Comparison of ENCODE assay signal across 14 mouse cellular contexts in the genomic region with DNA sequence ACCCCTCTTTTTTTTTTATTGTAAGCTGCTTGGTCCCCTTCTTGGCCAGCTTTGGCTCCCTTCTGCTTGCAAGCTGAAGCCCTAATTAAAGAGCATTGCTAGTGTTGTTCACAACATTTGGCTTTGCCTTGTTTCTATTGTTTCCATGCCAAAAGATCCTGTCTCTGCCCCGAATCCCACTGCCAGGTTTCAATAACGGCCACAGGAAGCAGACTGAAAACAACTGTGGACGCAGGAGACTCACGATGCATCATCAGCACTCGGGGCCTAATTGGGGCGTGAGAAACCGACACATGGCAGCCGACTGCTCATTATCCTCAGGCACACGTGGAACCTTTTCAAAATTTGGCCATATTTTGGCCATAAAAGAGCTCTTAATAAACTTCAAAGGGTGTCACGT. TPM values are rescaled to one million over a fixed set of nuclear protein-coding genes. Genes with fewer than 3 reads are reported as not detected.
DNase-seq lines count a peak whose midpoint lies in the region; ATAC-seq lines count a peak whose summit lies in the region.
"Had no signal": no experiment of that assay in that cellular context is flagged by ENCODE, and none has a peak within 500 bp of the region (broad histone marks: within the 10 kb centered on the region; RNA-seq: fewer than 3 reads in every experiment).

No protein-coding gene starts in this region.

- no peak overlapping the region for H3K9ac ChIP-seq in hindbrain, embryonic 13.5 days
- no peak overlapping the region for H3K9ac ChIP-seq in hindbrain, embryonic 12.5 days
- no peak overlapping the region for H3K9ac ChIP-seq in neural tube, embryonic 15.5 days (replicated peaks)
- H3K9ac ChIP-seq: embryonic facial prominence, embryonic 15.5 days; heart, embryonic 13.5 days; liver, embryonic 13.5 days had no signal

- 0 out of 2 replicates have a peak, but pooled peaks cover 5% of the 10 kb centered on the region for H3K9me3 ChIP-seq in hindbrain, embryonic 13.5 days
- peaks cover 9% of the 10 kb centered on the region; the same call in 1 of the 2 replicates for H3K9me3 ChIP-seq in hindbrain, embryonic 12.5 days (replicated peaks)
- H3K9me3 ChIP-seq in neural tube, embryonic 15.5 days (replicated peaks): 0 out of 2 replicates have a peak, but pooled peaks cover 2% of the 10 kb centered on the region
- H3K9me3 ChIP-seq: embryonic facial prominence, embryonic 15.5 days; liver, embryonic 13.5 days had no signal

- peak overlapping the region; percentile 48; the same call in 1 of the 2 replicates for H3K27ac ChIP-seq in hindbrain, embryonic 13.5 days
- H3K27ac ChIP-seq in hindbrain, embryonic 12.5 days: no peak overlapping the region
- H3K27ac ChIP-seq in neural tube, embryonic 15.5 days (replicated peaks): no peak overlapping the region
- H3K27ac ChIP-seq: embryonic facial prominence, embryonic 15.5 days; gastrocnemius, adult 2 months; heart, embryonic 13.5 days; liver, embryonic 13.5 days had no signal

- H3K4me2 ChIP-seq in hindbrain, embryonic 13.5 days: no peak overlapping the region
- no peak overlapping the region for H3K4me2 ChIP-seq in hindbrain, embryonic 12.5 days (replicated peaks)
- H3K4me2 ChIP-seq in neural tube, embryonic 15.5 days: no peak overlapping the region
- H3K4me2 ChIP-seq: embryonic facial prominence, embryonic 15.5 days; heart, embryonic 13.5 days; liver, embryonic 13.5 days had no signal

- no peak overlapping the region for H3K4me3 ChIP-seq in hindbrain, embryonic 13.5 days
- no peak overlapping the region for H3K4me3 ChIP-seq in hindbrain, embryonic 12.5 days
- no peak overlapping the region for H3K4me3 ChIP-seq in neural tube, embryonic 15.5 days (replicated peaks)
- H3K4me3 ChIP-seq: embryonic facial prominence, embryonic 15.5 days; gastrocnemius, adult 2 months; heart, embryonic 13.5 days; liver, embryonic 13.5 days had no signal

- H3K4me1 ChIP-seq in hindbrain, embryonic 13.5 days (replicated peaks): peaks cover 35% of the 10 kb centered on the region
- peaks cover 26% of the 10 kb centered on the region for H3K4me1 ChIP-seq in hindbrain, embryonic 12.5 days
- H3K4me1 ChIP-seq in neural tube, embryonic 15.5 days: peaks cover 30% of the 10 kb centered on the region
- H3K4me1 ChIP-seq: embryonic facial prominence, embryonic 15.5 days; heart, embryonic 13.5 days; liver, embryonic 13.5 days had no signal

- WGBS in hindbrain, embryonic 13.5 days: 32% methylated on average over 10 of the region's 10 CpGs
- WGBS in hindbrain, embryonic 12.5 days: 41% methylated on average over 10 of the region's 10 CpGs
- WGBS in neural tube, embryonic 15.5 days: 27% methylated on average over 10 of the region's 10 CpGs

- DNase-seq in right cerebral cortex, postnatal 10 days (ENCODE audit: low spot score in 2 of 2): peak; percentile 69 to 72
- DNase-seq in right cerebral cortex, postnatal 25 days: no peak
- DNase-seq in layer of hippocampus, adult 9-11 months: peak; percentile 58
- DNase-seq in retina, postnatal 1 day: peak; percentile 93
- DNase-seq in heart, postnatal 36 days: no peak
- DNase-seq: gastrocnemius, adult 2 months; liver, embryonic 13.5 days; thymus, postnatal 4 days had no signal

- no peak for ATAC-seq in hindbrain, embryonic 13.5 days (ENCODE audit: low FRiP score)
- ATAC-seq in hindbrain, embryonic 12.5 days (ENCODE audit: low FRiP score): no peak
- ATAC-seq in neural tube, embryonic 15.5 days (ENCODE audit: low FRiP score): no peak
- ATAC-seq: intestine, embryonic 16.5 days had no signal

- H3K27me3 ChIP-seq in hindbrain, embryonic 13.5 days: peaks cover 10% of the 10 kb centered on the region; the same call in 1 of the 2 replicates
- no peaks in the 10 kb centered on the region for H3K27me3 ChIP-seq in hindbrain, embryonic 12.5 days
- H3K27me3 ChIP-seq in neural tube, embryonic 15.5 days (replicated peaks): no peaks in the 10 kb centered on the region
- H3K27me3 ChIP-seq: embryonic facial prominence, embryonic 15.5 days; liver, embryonic 13.5 days had no signal

- no peaks in the 10 kb centered on the region for H3K36me3 ChIP-seq in hindbrain, embryonic 13.5 days
- no peaks in the 10 kb centered on the region for H3K36me3 ChIP-seq in hindbrain, embryonic 12.5 days
- no peaks in the 10 kb centered on the region for H3K36me3 ChIP-seq in neural tube, embryonic 15.5 days
- H3K36me3 ChIP-seq: embryonic facial prominence, embryonic 15.5 days; heart, embryonic 13.5 days; liver, embryonic 13.5 days had no signal

- intact Hi-C loops in heart, postnatal 36 days (cut with DNase I): no loop called here

RNA-seq across cellular contexts. Expression of a gene that starts 26.1 kb away (rescaled TPM):
- 51.6 and 54.4 TPM in 2 replicates for polyA plus RNA-seq in hindbrain, embryonic 13.5 days (2015; fragmentation: Nextera tagmentation; extraction: Ambion mirVana)
- polyA plus RNA-seq in hindbrain, embryonic 12.5 days (2016; fragmentation: Nextera tagmentation; extraction: Ambion mirVana): 48.9 and 52.5 TPM in 2 replicates
- polyA plus RNA-seq in neural tube, embryonic 15.5 days (2015; fragmentation: Nextera tagmentation; extraction: Ambion mirVana): 46.5 and 55.0 TPM in 2 replicates
- 1 to 10 TPM; 5.7 to 7.5 TPM for total RNA-seq in heart, postnatal 36 days (2021)

Comparison
In these comparisons a context has a peak if more than half of its experiments do, and no peak if none do; other contexts are left out.
1. DNase-seq: peak in right cerebral cortex, postnatal 10 days (2 of 2), layer of hippocampus, adult 9-11 months (single experiment) and retina, postnatal 1 day (single experiment); none in right cerebral cortex, postnatal 25 days (single experiment) and heart, postnatal 36 days (0 of 2).